Mouse (Mus musculus): ENCODE data around the gene Vmn2r58.
"Not testable (repeated sequence)": the region's sequence is repeated elsewhere in the genome, so short reads cannot be mapped to it uniquely, and the experiment has no call there.

The Vmn2r58 gene

GRCm38 (mm10) chr7:41872612-41873011 lies at the start of gene Vmn2r58:
Gene Vmn2r58 (minus strand): TSS chr7:41872712.
- not testable (repeated sequence) for DNase-seq
